Mouse (Mus musculus) embryonic facial prominence, embryonic 12.5 days (tissue): Measurements from ENCODE around the gene Ctnnbl1. TPM values are rescaled to one million over a fixed set of nuclear protein-coding genes. Genes with fewer than 3 reads are reported as not detected.

Source experiments
- ATAC-seq: fragments of 200-750 bp; cut with Nextera tagmentation; 2 replicates; pipeline ENCODE4 v1.8.0; 2017; ENCODE audit not compliant: insufficient number of reproducible peaks, insufficient read depth, low FRiP score, low TSS enrichment
- H3K27ac ChIP-seq: fragments of 300-500 bp; sonication (generic); 2 replicates; pipeline ENCODE4 v1.5.1; 2016; ENCODE audit warnings: mild to moderate bottlenecking
- H3K27me3 ChIP-seq: fragments of 300-500 bp; sonication (generic); 2 replicates; pipeline ENCODE4 v1.6.1; 2016; ENCODE audit warnings: mild to moderate bottlenecking, moderate library complexity
- H3K36me3 ChIP-seq: fragments of 300-500 bp; sonication (generic); 2 replicates; pipeline ENCODE4 v1.6.1; 2016; ENCODE audit warnings: mild to moderate bottlenecking
- H3K4me1 ChIP-seq: fragments of 300-500 bp; sonication (generic); 2 replicates; pipeline ENCODE4 v1.6.1; 2016
- H3K4me2 ChIP-seq: fragments of 300-500 bp; sonication (generic); replicated peaks from 2 replicates; pipeline ENCODE4 v1.6.1; 2016; ENCODE audit warnings: mild to moderate bottlenecking, moderate library complexity
- H3K4me3 ChIP-seq: fragments of 300-500 bp; sonication (generic); 2 replicates; pipeline ENCODE4 v1.5.1; 2016; ENCODE audit warnings: mild to moderate bottlenecking
- H3K9ac ChIP-seq: fragments of 300-500 bp; sonication (generic); 2 replicates; pipeline ENCODE4 v1.6.1; 2016; ENCODE audit warnings: mild to moderate bottlenecking, moderate library complexity
- H3K9me3 ChIP-seq: fragments of 300-500 bp; sonication (generic); 2 replicates; pipeline ENCODE4 v1.6.1; 2016; ENCODE audit warnings: mild to moderate bottlenecking, moderate library complexity
- WGBS: fragments of 180-500 bp; shearing (Covaris S2); methylation state at CpG from one replicate; pipeline ENCODE4 v1.1.7; 2016; 5-methylcytosine and 5-hydroxymethylcytosine counted together
- polyA plus RNA-seq: library from polyadenylated mRNA; unstranded; fragments of >200 nt; fragmentation: Nextera tagmentation; extraction: Ambion mirVana; gene quantifications from 2 replicates; pipeline ENCODE4 v1.2.1, GENCODE M21; 2016

Ctnnbl1 gene
- polyA plus RNA-seq, 1 experiment from 2014 or later = 74.0 TPM

GRCm38 (mm10) chr2:157712677-157713076 is 24.5 kb upstream of the Ctnnbl1 start:
- WGBS = 77% methylated on average over 6 of the region's 6 CpGs
- H3K36me3 ChIP-seq = no peaks in the 10 kb centered on the region
- no peaks in the 10 kb centered on the region for H3K27me3 ChIP-seq
- no peak overlapping the region for H3K9ac ChIP-seq
- H3K4me2 ChIP-seq = no peak overlapping the region
- no peaks in the 10 kb centered on the region for H3K9me3 ChIP-seq
- no peak overlapping the region for H3K4me3 ChIP-seq
- no peak for ATAC-seq
- peaks cover 7% of the 10 kb centered on the region; the same call in 1 of the 2 replicates for H3K4me1 ChIP-seq
- H3K27ac ChIP-seq = no peak overlapping the region

DNA sequence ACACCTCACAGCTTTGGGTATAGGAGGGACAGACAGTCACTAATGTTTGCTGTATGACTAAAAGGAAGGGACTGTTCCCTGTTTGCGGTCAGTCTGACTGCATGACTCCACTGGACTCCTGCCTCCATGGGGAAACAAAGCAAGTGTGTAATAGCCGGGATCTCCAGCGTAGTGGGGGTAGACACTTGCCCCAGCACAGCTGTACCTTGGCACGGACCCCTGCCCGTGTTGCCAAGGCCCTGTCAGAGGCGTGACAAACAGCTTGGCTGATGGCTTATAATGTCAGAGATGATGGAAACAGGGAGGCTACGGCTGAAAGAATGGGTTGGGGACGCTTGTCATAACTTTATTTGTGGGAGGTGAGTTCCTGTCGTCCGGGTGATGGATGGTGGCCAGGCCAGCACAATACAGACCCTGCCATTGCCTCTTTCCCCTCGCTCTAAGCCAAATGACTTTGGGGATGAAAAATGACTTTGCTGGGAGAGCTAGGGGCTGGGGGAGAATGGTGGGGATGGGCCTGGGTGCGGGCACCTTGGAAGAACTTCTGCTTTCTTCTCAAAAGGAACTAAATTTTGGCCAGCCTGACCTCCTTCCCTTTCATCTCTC is 21.5 kb upstream of the Ctnnbl1 start:
- H3K4me1 ChIP-seq = peaks cover 12% of the 10 kb centered on the region
- ATAC-seq = no peak
- no peaks in the 10 kb centered on the region for H3K27me3 ChIP-seq
- 71% methylated on average over 12 of the region's 12 CpGs for WGBS
- H3K4me2 ChIP-seq = no peak overlapping the region
- no peak overlapping the region for H3K4me3 ChIP-seq
- H3K9ac ChIP-seq = no peak overlapping the region
- H3K27ac ChIP-seq = no peak overlapping the region
- H3K36me3 ChIP-seq = no peaks in the 10 kb centered on the region
- no peaks in the 10 kb centered on the region for H3K9me3 ChIP-seq

- no peak overlapping the region for H3K4me2 ChIP-seq
- H3K4me3 ChIP-seq = no peak overlapping the region
- H3K9me3 ChIP-seq = no peaks in the 10 kb centered on the region
- no peak for ATAC-seq
- peaks cover 12% of the 10 kb centered on the region for H3K4me1 ChIP-seq
- H3K9ac ChIP-seq = no peak overlapping the region
- H3K36me3 ChIP-seq = no peaks in the 10 kb centered on the region
- WGBS = 34% methylated on average over 4 of the region's 4 CpGs
- no peak overlapping the region for H3K27ac ChIP-seq
- no peaks in the 10 kb centered on the region for H3K27me3 ChIP-seq
Measured at GRCm38 (mm10) chr2:157718441-157718840, 18.8 kb upstream of the Ctnnbl1 start.

DNA sequence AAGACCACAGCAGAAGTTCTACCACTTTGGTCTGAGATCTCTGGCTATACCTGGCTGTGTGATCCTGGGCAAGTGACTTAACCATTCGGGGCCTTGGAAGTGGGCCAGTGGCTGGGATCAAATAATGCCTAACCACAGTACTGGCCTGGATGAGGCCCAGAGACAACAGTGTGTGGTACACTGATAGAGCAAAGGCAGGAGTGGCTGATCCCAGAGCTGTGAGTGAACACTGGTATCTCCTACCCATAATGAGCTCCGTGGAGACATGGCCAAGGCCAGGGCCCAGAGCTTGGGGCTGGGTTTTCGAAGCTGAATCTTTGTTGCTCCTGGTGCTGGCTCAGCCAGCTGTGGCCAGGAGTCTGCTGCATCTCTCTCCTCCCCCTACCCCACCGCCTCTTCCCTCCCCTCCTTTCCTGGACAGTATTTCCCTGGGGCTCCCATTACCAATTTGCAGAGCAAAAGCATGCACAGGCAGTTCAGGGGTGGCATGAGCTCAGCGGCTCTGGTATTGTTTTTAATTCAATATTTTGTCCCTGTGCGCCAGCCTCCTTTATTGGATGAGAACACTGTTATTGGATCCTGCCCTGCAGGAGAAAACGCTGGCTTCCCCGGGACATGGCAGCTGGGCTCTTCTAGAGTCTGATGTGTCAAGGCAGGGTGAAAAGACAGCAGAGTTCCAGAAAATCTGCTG is 13.2 kb upstream of the Ctnnbl1 start:
- Histone ChIP-seq H3K4me3 (no peak overlapping the region), H3K4me1 (peaks cover 19% of the 10 kb centered on the region), H3K4me2 (no peak overlapping the region), H3K9ac (no peak overlapping the region), H3K27ac (peak overlapping the region; percentile 71), H3K9me3 (no peaks in the 10 kb centered on the region), H3K27me3 (no peaks in the 10 kb centered on the region), H3K36me3 (no peaks in the 10 kb centered on the region)
- 33% methylated on average over 7 of the region's 8 CpGs for WGBS
- ATAC-seq = peak; percentile 81

DNA sequence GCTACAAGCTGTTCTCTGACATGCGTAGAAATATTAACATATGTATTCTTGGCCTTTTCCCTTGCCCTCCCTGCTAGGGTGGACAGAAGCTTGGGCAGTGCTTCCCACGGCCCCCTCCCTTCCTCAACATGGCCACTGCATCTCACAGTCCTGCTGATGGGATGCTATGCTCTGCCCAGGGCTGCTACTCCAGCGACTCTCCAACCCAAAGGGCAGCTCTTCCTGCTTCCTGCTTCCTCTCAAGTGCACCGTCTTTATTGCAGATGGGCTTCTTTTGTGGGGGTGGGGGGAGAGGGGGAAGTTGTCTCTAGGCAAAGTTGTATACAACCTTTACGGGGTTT is 12.7 kb upstream of the Ctnnbl1 start:
- H3K27ac ChIP-seq = peak overlapping the region; percentile 71
- 34% methylated on average over 5 of the region's 5 CpGs for WGBS
- H3K4me2 ChIP-seq = no peak overlapping the region

DNA sequence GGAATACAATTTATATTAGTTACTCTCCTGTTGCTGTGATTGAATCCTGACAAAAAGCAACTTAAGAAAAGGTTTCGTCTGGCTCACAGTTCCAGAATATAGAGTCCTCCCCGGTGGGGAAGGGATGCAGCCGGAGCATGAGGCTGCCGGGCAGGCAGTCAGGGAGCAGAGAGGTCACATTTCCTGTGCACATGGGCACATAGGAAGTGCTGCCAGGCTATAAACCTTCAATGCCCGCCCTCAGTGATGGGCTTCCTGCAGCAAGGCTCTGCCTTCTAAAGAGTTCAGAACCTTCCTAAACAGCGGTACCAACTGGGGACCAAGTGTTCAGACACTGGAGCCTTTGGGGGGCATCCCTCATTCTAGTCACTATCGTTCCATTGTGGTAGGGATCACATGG is 7.4 kb downstream of the Ctnnbl1 start:
- no peak overlapping the region for H3K4me2 ChIP-seq
- no peaks in the 10 kb centered on the region for H3K9me3 ChIP-seq
- WGBS = 69% methylated on average over 7 of the region's 7 CpGs
- no peak overlapping the region for H3K4me3 ChIP-seq
- no peak for ATAC-seq
- no peaks in the 10 kb centered on the region; the same call in 1 of the 2 replicates for H3K4me1 ChIP-seq
- H3K9ac ChIP-seq = no peak overlapping the region
- 0 out of 2 replicates have a peak, but pooled peaks cover 4% of the 10 kb centered on the region for H3K36me3 ChIP-seq
- H3K27ac ChIP-seq = no peak overlapping the region
- H3K27me3 ChIP-seq = no peaks in the 10 kb centered on the region

More for the DNA sequence above, 12.7 kb upstream of the Ctnnbl1 start:
- no peaks in the 10 kb centered on the region for H3K36me3 ChIP-seq
- no peak overlapping the region for H3K9ac ChIP-seq
- no peak overlapping the region for H3K4me3 ChIP-seq
- no peak for ATAC-seq
- peaks cover 14% of the 10 kb centered on the region for H3K4me1 ChIP-seq
- H3K9me3 ChIP-seq = no peaks in the 10 kb centered on the region
- H3K27me3 ChIP-seq = no peaks in the 10 kb centered on the region

- 95% methylated on average over 4 of the region's 4 CpGs for WGBS
- no peaks in the 10 kb centered on the region for H3K9me3 ChIP-seq
- H3K4me1 ChIP-seq = no peaks in the 10 kb centered on the region; the same call in 1 of the 2 replicates
- H3K36me3 ChIP-seq = 0 out of 2 replicates have a peak, but pooled peaks cover 4% of the 10 kb centered on the region
- no peak for ATAC-seq
- no peak overlapping the region for H3K27ac ChIP-seq
- H3K4me2 ChIP-seq = no peak overlapping the region
- no peak overlapping the region for H3K9ac ChIP-seq
- no peak overlapping the region for H3K4me3 ChIP-seq
- no peaks in the 10 kb centered on the region for H3K27me3 ChIP-seq
Measured at GRCm38 (mm10) chr2:157745735-157746134, 8.5 kb downstream of the Ctnnbl1 start.

DNA sequence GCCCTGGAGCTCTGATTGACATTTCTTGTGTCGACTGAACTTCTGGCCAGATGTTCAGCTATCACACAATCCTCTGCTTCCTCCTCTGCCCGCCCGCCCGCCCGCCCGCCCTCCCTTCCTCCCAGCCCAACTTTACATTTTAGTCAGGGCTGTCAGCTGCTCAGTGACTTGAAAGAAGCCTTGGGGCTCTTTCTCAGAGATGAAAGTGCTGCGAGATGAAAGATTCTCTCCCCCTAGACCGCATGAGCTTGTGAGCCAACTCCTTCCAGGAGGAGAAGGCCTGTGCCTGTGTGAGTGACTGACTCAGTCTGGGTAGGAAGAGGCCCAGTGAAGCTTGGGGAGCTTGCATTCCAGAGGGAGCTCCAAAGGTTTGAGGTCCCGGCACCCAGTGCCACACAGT is 9.4 kb downstream of the Ctnnbl1 start:
- 40% methylated on average over 9 of the region's 9 CpGs for WGBS
- Histone ChIP-seq H3K9me3 (no peaks in the 10 kb centered on the region), H3K36me3 (0 out of 2 replicates have a peak, but pooled peaks cover 4% of the 10 kb centered on the region), H3K9ac (no peak overlapping the region), H3K27me3 (no peaks in the 10 kb centered on the region), H3K27ac (0 out of 2 replicates have a peak overlapping the region, but pooled peaks have one; percentile 24), H3K4me2 (no peak overlapping the region), H3K4me3 (no peak overlapping the region), H3K4me1 (peaks cover 3% of the 10 kb centered on the region)
- 0 out of 2 replicates have a peak, but pooled peaks have one; percentile 15 for ATAC-seq

GRCm38 (mm10) chr2:157747989-157748388 is 10.8 kb downstream of the Ctnnbl1 start:
- Histone ChIP-seq H3K4me1 (peaks cover 11% of the 10 kb centered on the region), H3K27ac (no peak overlapping the region), H3K9me3 (no peaks in the 10 kb centered on the region), H3K4me2 (no peak overlapping the region), H3K27me3 (no peaks in the 10 kb centered on the region), H3K4me3 (no peak overlapping the region), H3K9ac (no peak overlapping the region), H3K36me3 (0 out of 2 replicates have a peak, but pooled peaks cover 4% of the 10 kb centered on the region)
- no peak for ATAC-seq
- 58% methylated on average over 2 of the region's 2 CpGs for WGBS

- no peak overlapping the region for H3K9ac ChIP-seq
- 0 out of 2 replicates have a peak, but pooled peaks cover 4% of the 10 kb centered on the region for H3K36me3 ChIP-seq
- no peak overlapping the region for H3K27ac ChIP-seq
- H3K4me2 ChIP-seq = no peak overlapping the region
- WGBS = 78% methylated on average over 8 of the region's 8 CpGs
- H3K4me1 ChIP-seq = peaks cover 11% of the 10 kb centered on the region
- no peak for ATAC-seq
- H3K9me3 ChIP-seq = no peaks in the 10 kb centered on the region
- no peak overlapping the region for H3K4me3 ChIP-seq
- H3K27me3 ChIP-seq = no peaks in the 10 kb centered on the region
Measured at GRCm38 (mm10) chr2:157750481-157750880, 13.3 kb downstream of the Ctnnbl1 start.

DNA sequence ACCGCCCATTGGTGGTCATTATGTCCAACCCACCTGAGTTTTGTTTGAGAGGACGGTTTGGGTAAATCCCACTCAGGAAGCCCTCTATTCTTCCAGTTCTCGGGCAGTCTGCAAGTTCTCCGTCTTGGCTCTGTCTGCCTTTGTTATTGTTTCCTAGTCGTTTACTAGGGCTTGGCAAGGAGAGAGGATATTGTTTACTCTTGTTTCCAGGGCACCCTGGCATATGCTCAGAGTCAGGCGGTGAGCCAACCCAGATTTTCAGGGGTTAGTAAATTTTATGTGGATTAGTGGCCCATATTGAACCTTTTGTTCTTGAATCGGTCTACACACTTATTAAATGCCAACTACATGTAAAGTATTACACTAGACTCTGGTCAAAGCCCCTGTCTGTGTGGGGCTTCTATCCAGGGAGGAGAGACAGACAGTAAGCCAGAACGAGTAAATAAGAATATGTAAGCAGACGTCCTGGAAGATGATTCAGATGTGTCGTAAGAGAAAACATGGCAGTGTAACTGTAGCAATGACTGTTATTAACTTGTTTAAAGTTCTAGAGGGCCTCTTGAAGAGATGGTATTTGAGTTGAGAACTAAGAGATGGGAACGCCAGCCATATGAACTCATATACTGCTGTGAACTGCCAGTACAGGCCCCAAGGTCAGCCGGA is 13.9 kb downstream of the Ctnnbl1 start:
- H3K9me3 ChIP-seq = no peaks in the 10 kb centered on the region
- no peak overlapping the region for H3K27ac ChIP-seq
- H3K36me3 ChIP-seq = 0 out of 2 replicates have a peak, but pooled peaks cover 4% of the 10 kb centered on the region
- H3K4me1 ChIP-seq = peaks cover 11% of the 10 kb centered on the region
- WGBS = 83% methylated on average over 12 of the region's 12 CpGs
- no peak overlapping the region for H3K4me2 ChIP-seq
- ATAC-seq = no peak
- H3K27me3 ChIP-seq = no peaks in the 10 kb centered on the region
- no peak overlapping the region for H3K4me3 ChIP-seq
- no peak overlapping the region for H3K9ac ChIP-seq
